Mouse (Mus musculus) G1E (cell line): ENCODE results near the gene Lin28b. TPM values are rescaled to one million over a fixed set of nuclear protein-coding genes. Genes with fewer than 3 reads are reported as not detected.

Source experiments
- ATAC-seq: 2 replicates; pipeline ENCODE4 v1.8.0; 2016; ENCODE audit warnings: mild to moderate bottlenecking; ENCODE audit not compliant: insufficient number of reproducible peaks, poor library complexity, low FRiP score, severe bottlenecking; ENCODE audit errors: extremely low read depth
- DNase-seq: peaks from one replicate; pipeline ENCODE4 v3.0.0; 2012; ENCODE audit warnings: low spot score
- H3K27me3 ChIP-seq: 2 replicates; pipeline ENCODE4 v1.6.1; 2012; ENCODE audit warnings: mild to moderate bottlenecking, low read length, inconsistent platforms; ENCODE audit not compliant: insufficient read depth
- H3K36me3 ChIP-seq: replicated peaks from 2 replicates; pipeline ENCODE3; 2012; ENCODE audit warnings: mild to moderate bottlenecking, inconsistent platforms
- H3K4me1 ChIP-seq: 2 replicates; pipeline ENCODE4 v1.6.1; 2012; ENCODE audit warnings: low read depth, low read length, inconsistent platforms, mixed read lengths; ENCODE audit not compliant: insufficient read depth
- H3K4me3 ChIP-seq: 2 replicates; pipeline ENCODE4 v1.5.1; 2012; ENCODE audit warnings: low read depth, mild to moderate bottlenecking, inconsistent platforms, low read length, moderate library complexity, mixed read lengths
- H3K9me3 ChIP-seq: replicated peaks from 2 replicates; pipeline ENCODE4 v1.6.1; 2012; ENCODE audit warnings: inconsistent platforms
- CTCF ChIP-seq: IDR thresholded peaks from 2 replicates; pipeline ENCODE4 v1.5.1; 2012; ENCODE audit warnings: low read depth, low read length, inconsistent platforms, mixed read lengths
- GATA1 ChIP-seq: IDR thresholded peaks from 2 replicates; pipeline ENCODE4 v1.6.1; 2012; ENCODE audit warnings: borderline replicate concordance, low read length, inconsistent platforms, mixed read lengths
- GATA2 ChIP-seq: IDR thresholded peaks from 2 replicates; pipeline ENCODE4 v1.6.1; 2012; ENCODE audit warnings: low read depth, low read length, inconsistent platforms, borderline replicate concordance
- POLR2AphosphoS5 ChIP-seq: IDR thresholded peaks from 2 replicates; pipeline ENCODE4 v1.6.1; 2012; ENCODE audit warnings: low read depth, low read length, inconsistent platforms; ENCODE audit not compliant: insufficient replicate concordance
- TAL1 ChIP-seq: conservative IDR thresholded peaks from 2 replicates; pipeline ENCODE4 v1.6.1; 2012; ENCODE audit warnings: low read depth, low read length, inconsistent platforms, mixed read lengths
- polyA plus RNA-seq: library from polyadenylated mRNA; stranded (reverse); fragments of >175 nt; gene quantifications from 2 replicates; pipeline ENCODE4 v1.2.3, GENCODE M21; 2012
- total RNA-seq, 2 experiments: library from RNA; stranded (forward) in 1 of 2; stranded (reverse) in 1 of 2; fragments of 200-1000 nt in 1 of 2; fragments of >200 nt in 1 of 2; fragmentation: Nextera tagmentation in 1 of 2; gene quantifications; 2 replicates each; pipeline ENCODE4 v1.2.3; 2014 to 2017

The Lin28b gene
- total RNA-seq (2014; fragmentation: Nextera tagmentation) (17.5 and 18.1 TPM in 2 replicates), total RNA-seq (2017) (16.3 and 18.1 TPM in 2 replicates), polyA plus RNA-seq (1.8 and 1.9 TPM in 2 replicates)

DNA sequence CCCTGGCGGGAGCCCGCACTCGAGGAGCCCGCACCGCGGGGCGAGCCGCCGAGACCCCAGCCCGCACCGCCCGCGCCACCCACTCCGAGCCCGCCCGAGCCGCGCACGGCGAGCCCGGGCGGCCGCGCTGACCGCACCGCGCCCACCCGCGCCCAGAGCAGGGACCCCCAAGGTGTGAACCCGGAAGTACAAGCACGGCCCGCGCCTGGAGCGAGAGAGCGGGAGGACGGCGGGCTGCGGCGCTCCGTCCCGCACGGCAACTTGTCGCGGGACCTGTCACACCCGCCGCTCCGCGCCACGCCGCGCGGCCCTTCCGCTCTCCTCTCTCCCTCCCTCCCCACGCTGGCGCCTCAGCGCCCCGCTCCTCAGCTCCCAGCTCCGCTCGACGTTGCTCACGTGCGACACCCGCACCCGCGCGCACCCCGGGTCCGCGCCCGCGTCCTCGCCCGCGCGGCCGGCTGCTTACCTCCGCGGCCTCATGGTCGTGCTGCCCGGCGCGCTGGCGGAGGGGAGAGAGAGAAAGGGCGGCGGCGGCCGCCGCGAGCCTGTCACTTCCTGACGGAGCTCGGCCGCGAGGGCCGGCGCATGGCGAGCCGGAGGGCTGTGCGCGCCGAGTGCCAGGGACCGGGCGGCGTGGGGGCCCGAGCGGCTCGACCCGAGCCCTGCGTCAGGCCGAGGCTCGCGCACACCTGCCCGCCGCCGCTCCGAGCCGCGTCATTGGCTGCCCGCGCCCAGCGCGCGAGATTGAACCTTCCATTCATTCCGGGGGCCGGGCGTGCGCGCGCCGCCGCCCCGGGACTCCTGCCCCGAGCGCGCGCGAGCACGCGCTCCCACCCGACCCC is at the start of gene Lin28b:
Lin28b (minus strand) TSS at position 635 of the 842 bp plus-strand sequence.
- ATAC-seq (no peak), DNase-seq (peak; percentile 46)
- Histone ChIP-seq H3K4me3 (peak within 1 kb of the TSS; percentile 79), H3K4me1 (peaks cover 4% of the 10 kb centered on the region), H3K36me3 (no peaks in the 10 kb centered on the region), H3K9me3 (no peaks in the 10 kb centered on the region), H3K27me3 (peaks cover 6% of the 10 kb centered on the region; the same call in 1 of the 2 replicates)
- TF ChIP-seq TAL1 (no peak), CTCF (no peak), POLR2AphosphoS5 (no peak), GATA1 (no peak), GATA2 (no peak)

DNA sequence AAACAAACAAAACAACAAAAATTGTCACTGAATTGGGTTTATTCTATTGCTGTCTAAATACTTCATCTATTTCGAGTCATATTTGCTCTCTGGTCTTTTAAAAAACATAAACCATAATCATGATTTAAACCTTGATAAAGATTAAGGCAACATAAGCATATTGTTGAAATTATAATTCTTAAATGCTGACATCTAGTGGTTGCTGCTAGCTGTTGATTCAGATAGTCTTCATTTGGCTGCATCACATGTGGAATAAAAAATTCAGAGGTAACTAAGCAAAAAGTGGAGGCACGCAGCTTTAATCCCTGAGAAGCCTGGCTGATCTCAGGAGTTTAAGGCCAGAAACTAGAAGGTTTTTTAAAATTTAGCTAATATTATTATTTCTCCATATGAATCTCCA is 25.6 kb upstream of the Lin28b start:
- ATAC-seq (no peak), DNase-seq (no peak)
- H3K27me3 ChIP-seq: no peaks in the 10 kb centered on the region
- H3K4me3 ChIP-seq: no peak overlapping the region
- H3K9me3 ChIP-seq: no peaks in the 10 kb centered on the region
- H3K36me3 ChIP-seq: no peaks in the 10 kb centered on the region
- no peak for TF ChIP-seq POLR2AphosphoS5
- TF ChIP-seq GATA1: no peak
- no peak for TF ChIP-seq GATA2
- TF ChIP-seq TAL1: no peak
- TF ChIP-seq CTCF: no peak
- H3K4me1 ChIP-seq: no peaks in the 10 kb centered on the region

DNA sequence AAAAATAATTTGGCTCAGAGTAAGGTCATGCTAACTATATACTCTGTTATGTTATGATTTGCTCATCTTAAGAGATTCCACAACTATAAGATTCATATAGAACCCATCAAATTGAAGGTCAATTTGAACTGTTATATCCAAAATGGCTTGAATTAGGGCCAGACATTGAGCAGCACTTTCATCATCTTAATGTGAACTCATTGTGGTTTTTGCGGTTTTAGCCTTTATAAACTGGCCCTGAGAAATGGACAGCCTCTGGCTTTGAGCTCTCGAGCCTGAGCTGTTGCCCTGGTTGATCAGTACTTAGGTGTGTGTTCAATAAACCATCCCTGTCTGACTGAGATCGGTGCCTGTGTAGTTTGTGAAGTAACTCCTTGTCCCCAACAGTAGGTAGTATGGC is 24.5 kb upstream of the Lin28b start:
- ATAC-seq (no peak), DNase-seq (no peak)
- H3K27me3 ChIP-seq: no peaks in the 10 kb centered on the region
- H3K4me3 ChIP-seq: no peak overlapping the region
- H3K36me3 ChIP-seq: no peaks in the 10 kb centered on the region
- no peak for TF ChIP-seq TAL1
- no peak for TF ChIP-seq CTCF
- no peaks in the 10 kb centered on the region for H3K4me1 ChIP-seq
- no peaks in the 10 kb centered on the region for H3K9me3 ChIP-seq

DNA sequence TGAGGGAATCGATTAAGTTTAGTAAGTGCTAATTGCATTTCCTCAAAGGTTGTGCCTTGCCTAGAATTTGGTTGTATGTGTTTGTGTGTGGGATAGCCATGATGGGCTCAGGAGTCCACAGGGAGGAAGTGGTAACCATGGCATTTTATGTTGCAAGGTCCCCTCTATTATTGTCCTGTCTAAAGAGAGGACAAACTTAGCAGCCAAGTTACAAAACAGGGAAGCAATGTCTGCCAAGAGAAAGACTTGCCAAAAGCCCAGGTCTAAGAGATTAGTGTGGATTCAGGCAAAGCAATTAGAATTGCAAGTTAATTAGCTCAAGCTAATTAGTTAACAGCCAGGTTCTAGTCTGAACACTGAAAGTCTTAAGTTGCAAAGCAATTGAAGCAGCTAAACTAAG is 14.1 kb upstream of the Lin28b start:
- H3K9me3 ChIP-seq: no peaks in the 10 kb centered on the region
- TF ChIP-seq POLR2AphosphoS5 (no peak), TAL1 (no peak), CTCF (no peak)
- H3K4me1 ChIP-seq: no peaks in the 10 kb centered on the region
- no peak overlapping the region for H3K4me3 ChIP-seq
- H3K27me3 ChIP-seq: peaks cover 4% of the 10 kb centered on the region; the same call in 1 of the 2 replicates
- ATAC-seq (no peak), DNase-seq (no peak)
- H3K36me3 ChIP-seq: no peaks in the 10 kb centered on the region

DNA sequence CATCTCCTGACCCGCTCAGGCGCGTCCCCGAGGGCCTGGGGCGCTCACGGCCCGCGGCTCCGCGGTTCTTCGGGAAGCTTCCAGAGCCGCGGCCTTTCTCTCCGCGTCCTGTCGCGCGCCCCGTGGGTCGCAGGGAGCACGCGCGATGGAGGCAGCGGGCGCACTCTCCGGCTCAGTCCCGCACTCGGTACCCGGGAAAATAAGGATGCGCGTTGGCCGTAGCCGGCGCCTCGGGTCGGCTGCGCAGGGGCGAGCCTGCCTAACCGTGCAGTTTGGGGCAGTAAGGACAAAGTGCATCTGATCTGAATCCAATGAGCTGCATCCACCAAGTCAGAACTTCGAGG is 380 bp upstream of the Lin28b start:
- H3K9me3 ChIP-seq: no peaks in the 10 kb centered on the region
- no peak for TF ChIP-seq GATA1
- no peak for TF ChIP-seq GATA2
- TF ChIP-seq CTCF: no peak
- no peak for TF ChIP-seq POLR2AphosphoS5
- TF ChIP-seq TAL1: no peak
- peaks cover 8% of the 10 kb centered on the region; the same call in 1 of the 2 replicates for H3K27me3 ChIP-seq
- peak overlapping the region; percentile 79 for H3K4me3 ChIP-seq
- no peaks in the 10 kb centered on the region for H3K36me3 ChIP-seq
- H3K4me1 ChIP-seq: peaks cover 4% of the 10 kb centered on the region
- ATAC-seq: no peak
- no peak for DNase-seq

DNA sequence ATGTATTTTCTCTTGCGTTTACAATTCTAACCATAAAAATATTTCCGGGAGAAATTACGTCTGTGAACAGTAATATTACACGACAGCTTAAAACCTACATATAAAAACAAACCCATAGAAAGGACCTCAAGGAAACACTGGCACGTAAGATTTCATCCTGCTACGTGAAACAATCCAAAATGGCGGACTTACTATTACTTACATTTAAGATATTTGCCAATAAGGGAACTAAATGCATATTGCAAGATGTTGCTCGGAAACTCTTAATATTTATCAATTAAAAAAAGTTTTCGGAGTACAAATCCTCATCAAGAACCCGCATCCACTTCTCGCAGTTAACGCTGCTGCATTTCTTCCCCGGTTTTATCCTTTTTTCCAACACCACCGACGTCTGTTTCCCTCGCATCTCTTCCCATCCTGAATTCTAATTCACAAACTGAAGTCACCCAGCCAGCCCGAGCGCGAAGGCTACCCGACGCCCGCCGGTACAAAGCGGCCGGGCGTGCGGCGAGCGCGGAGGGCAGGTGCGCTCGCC is 902 bp downstream of the Lin28b start:
- Histone ChIP-seq H3K27me3 (peaks cover 6% of the 10 kb centered on the region; the same call in 1 of the 2 replicates), H3K36me3 (no peaks in the 10 kb centered on the region), H3K4me3 (peak overlapping the region; percentile 79), H3K4me1 (peaks cover 4% of the 10 kb centered on the region), H3K9me3 (no peaks in the 10 kb centered on the region)
- no peak for ATAC-seq
- TF ChIP-seq CTCF (no peak), GATA2 (no peak), GATA1 (no peak), POLR2AphosphoS5 (no peak), TAL1 (no peak)
- no peak for DNase-seq
